Mouse (Mus musculus) E14TG2a.4 (cell line): ENCODE data around the gene Magi2.

Source experiments
- H3K27me3 ChIP-seq: 2 replicates; pipeline ENCODE4 v1.6.1; 2014; ENCODE audit warnings: low read length, control low read depth; ENCODE audit not compliant: insufficient read depth
- H3K36me3 ChIP-seq: 2 replicates; pipeline ENCODE4 v1.6.1; 2014; ENCODE audit warnings: low read length, control low read depth; ENCODE audit not compliant: insufficient read depth
- H3K4me1 ChIP-seq: replicated peaks from 2 replicates; pipeline ENCODE4 v1.6.1; 2014; ENCODE audit warnings: low read depth, low read length, control low read depth
- H3K4me3 ChIP-seq: replicated peaks from 2 replicates; pipeline ENCODE4 v1.5.1; 2014; ENCODE audit warnings: mild to moderate bottlenecking, low read length
- H3K9me3 ChIP-seq: 2 replicates; pipeline ENCODE4 v1.6.1; 2014; ENCODE audit warnings: low read length, control low read depth
- CTCF ChIP-seq: conservative IDR thresholded peaks from 2 replicates; pipeline ENCODE4 v1.5.1; 2014; ENCODE audit warnings: low read length
- NANOG ChIP-seq: IDR thresholded peaks from 2 replicates; pipeline ENCODE4 v1.6.1; 2014; ENCODE audit warnings: borderline replicate concordance, low read length, mixed read lengths
- POU5F1 ChIP-seq: IDR thresholded peaks from 2 replicates; pipeline ENCODE4 v1.6.1; 2014; ENCODE audit warnings: low read length, borderline replicate concordance

Gene Magi2

GRCm38 (mm10) chr5:20406626-20407025, 1179.8 kb downstream of the Magi2 start:
- peaks cover 15% of the 10 kb centered on the region for H3K4me1 ChIP-seq
- no peak overlapping the region for H3K4me3 ChIP-seq
- TF ChIP-seq NANOG (no peak), CTCF (no peak), POU5F1 (no peak)
- H3K9me3 ChIP-seq: no peaks in the 10 kb centered on the region
- no peaks in the 10 kb centered on the region for H3K27me3 ChIP-seq
- H3K36me3 ChIP-seq: no peaks in the 10 kb centered on the region

- Histone ChIP-seq H3K4me3 (no peak overlapping the region), H3K36me3 (no peaks in the 10 kb centered on the region), H3K27me3 (peaks cover 3% of the 10 kb centered on the region; the same call in 1 of the 2 replicates), H3K4me1 (peaks cover 7% of the 10 kb centered on the region), H3K9me3 (peaks cover 22% of the 10 kb centered on the region)
- TF ChIP-seq NANOG: no peak
- TF ChIP-seq POU5F1: no peak
- no peak for TF ChIP-seq CTCF
Measured at GRCm38 (mm10) chr5:20415320-20415719, 1188.5 kb downstream of the Magi2 start.

- Histone ChIP-seq H3K36me3 (no peaks in the 10 kb centered on the region), H3K4me1 (peaks cover 7% of the 10 kb centered on the region), H3K9me3 (peaks cover 22% of the 10 kb centered on the region), H3K27me3 (peaks cover 3% of the 10 kb centered on the region; the same call in 1 of the 2 replicates), H3K4me3 (no peak overlapping the region)
- TF ChIP-seq POU5F1 (no peak), NANOG (peak; percentile 96), CTCF (no peak)
Measured at GRCm38 (mm10) chr5:20417348-20417747, 1190.5 kb downstream of the Magi2 start.

GRCm38 (mm10) chr5:20432148-20432813, 1205.4 kb downstream of the Magi2 start:
- H3K27me3 ChIP-seq: no peaks in the 10 kb centered on the region
- H3K9me3 ChIP-seq: no peaks in the 10 kb centered on the region
- H3K4me3 ChIP-seq: no peak overlapping the region
- no peaks in the 10 kb centered on the region for H3K4me1 ChIP-seq
- TF ChIP-seq NANOG (no peak), CTCF (no peak), POU5F1 (no peak)
- no peaks in the 10 kb centered on the region for H3K36me3 ChIP-seq

DNA sequence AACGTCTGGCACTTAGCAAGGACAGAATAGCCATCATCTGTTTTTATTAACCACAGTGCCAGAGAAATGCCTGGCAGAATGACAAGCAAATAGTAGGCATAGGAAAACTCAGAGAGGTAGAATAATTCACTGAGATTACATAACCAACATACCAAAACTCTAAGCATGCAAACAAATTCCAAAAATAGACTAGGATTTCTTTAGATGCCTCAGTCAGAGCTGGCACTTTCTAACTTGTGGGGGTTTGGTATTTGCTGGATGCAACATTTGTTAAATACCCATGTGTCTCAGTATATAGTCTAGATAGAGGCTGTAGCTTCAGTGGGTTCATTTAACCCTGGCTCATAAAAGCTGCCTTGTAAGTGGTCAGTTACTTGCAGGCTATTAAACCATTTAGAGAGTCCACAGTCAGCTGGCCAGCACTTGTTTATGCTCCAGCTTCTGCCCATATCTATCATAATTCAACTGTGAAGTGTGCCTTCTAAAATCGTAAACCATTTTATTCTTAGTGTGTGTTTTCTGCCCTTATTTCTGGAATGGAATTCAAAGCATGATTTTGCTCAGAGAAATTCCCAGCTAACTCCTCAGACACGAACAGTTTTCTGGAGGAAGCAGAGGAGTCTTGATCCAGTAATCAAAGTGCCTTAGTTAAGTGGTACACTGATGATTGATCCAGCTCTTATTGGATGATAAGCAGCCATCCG, 1219.8 kb downstream of the Magi2 start:
- no peaks in the 10 kb centered on the region for H3K27me3 ChIP-seq
- no peaks in the 10 kb centered on the region for H3K4me1 ChIP-seq
- no peak overlapping the region for H3K4me3 ChIP-seq
- no peaks in the 10 kb centered on the region for H3K36me3 ChIP-seq
- TF ChIP-seq POU5F1 (no peak), NANOG (no peak), CTCF (no peak)
- no peaks in the 10 kb centered on the region for H3K9me3 ChIP-seq

- H3K36me3 ChIP-seq: no peaks in the 10 kb centered on the region
- H3K4me1 ChIP-seq: no peaks in the 10 kb centered on the region
- no peaks in the 10 kb centered on the region for H3K9me3 ChIP-seq
- H3K4me3 ChIP-seq: no peak overlapping the region
- H3K27me3 ChIP-seq: no peaks in the 10 kb centered on the region
- TF ChIP-seq CTCF (no peak), POU5F1 (no peak), NANOG (no peak)
Measured at GRCm38 (mm10) chr5:20456106-20456505, 1229.3 kb downstream of the Magi2 start.

DNA sequence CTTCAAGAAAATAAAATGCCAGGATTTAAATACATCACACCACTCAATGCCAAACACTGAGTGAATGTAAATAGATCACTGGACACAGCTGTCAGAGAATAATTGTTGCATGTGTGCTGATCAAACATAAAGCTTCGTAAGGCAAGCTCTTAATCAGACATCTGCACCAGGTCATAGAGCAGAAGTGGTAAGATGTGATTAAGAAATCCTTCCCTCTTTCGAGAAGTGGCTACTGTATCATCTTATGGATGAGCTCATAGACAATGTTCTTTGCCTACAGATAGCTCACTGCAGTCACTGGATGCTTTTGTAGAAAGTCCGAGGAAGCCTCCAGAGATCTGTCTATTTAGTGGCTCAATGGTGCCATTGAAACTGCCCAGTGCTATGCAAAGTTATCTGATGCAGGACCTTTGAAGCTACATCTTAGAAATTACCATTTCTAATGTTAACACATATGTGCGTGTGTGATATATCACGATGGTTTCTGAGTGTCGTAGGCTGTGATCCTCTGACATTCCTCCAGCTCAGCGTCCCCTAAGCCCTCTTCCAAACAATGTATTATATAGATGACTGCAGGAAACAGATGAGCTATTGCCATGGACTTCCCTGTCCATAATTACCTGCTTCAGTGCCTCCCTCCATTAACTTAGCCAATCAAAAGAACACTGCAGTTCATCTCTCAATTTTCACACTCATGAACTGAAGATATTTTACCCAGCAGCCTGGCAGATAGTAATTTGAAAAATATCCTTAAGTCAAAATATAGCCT, 1231.1 kb downstream of the Magi2 start:
- Histone ChIP-seq H3K27me3 (no peaks in the 10 kb centered on the region), H3K4me1 (no peaks in the 10 kb centered on the region), H3K36me3 (no peaks in the 10 kb centered on the region), H3K9me3 (no peaks in the 10 kb centered on the region), H3K4me3 (no peak overlapping the region)
- no peak for TF ChIP-seq NANOG
- TF ChIP-seq CTCF: no peak
- no peak for TF ChIP-seq POU5F1

- H3K4me1 ChIP-seq: peaks cover 2% of the 10 kb centered on the region
- H3K27me3 ChIP-seq: no peaks in the 10 kb centered on the region
- no peaks in the 10 kb centered on the region for H3K9me3 ChIP-seq
- no peak for TF ChIP-seq POU5F1
- no peak for TF ChIP-seq NANOG
- no peak for TF ChIP-seq CTCF
- H3K36me3 ChIP-seq: no peaks in the 10 kb centered on the region
- H3K4me3 ChIP-seq: no peak overlapping the region
Measured at GRCm38 (mm10) chr5:20461709-20462108, 1234.9 kb downstream of the Magi2 start.

GRCm38 (mm10) chr5:20462376-20462775, 1235.5 kb downstream of the Magi2 start:
- TF ChIP-seq CTCF (no peak), POU5F1 (no peak), NANOG (no peak)
- Histone ChIP-seq H3K4me3 (no peak overlapping the region), H3K4me1 (peaks cover 9% of the 10 kb centered on the region), H3K36me3 (no peaks in the 10 kb centered on the region), H3K27me3 (no peaks in the 10 kb centered on the region), H3K9me3 (no peaks in the 10 kb centered on the region)
